Mouse (Mus musculus) T-helper 2 cell (primary cell): ENCODE measurements around the gene Fam177a.
"Not testable (repeated sequence)": the region's sequence is repeated elsewhere in the genome, so short reads cannot be mapped to it uniquely, and the experiment has no call there.

Experiments used
- in situ Hi-C: fragments of 300-600 bp; cut with MboI, MseI; formaldehyde crosslinking; loops from one replicate; pipeline ENCODE4 v1.15.1; 2025; ENCODE audit warnings: high pct_unique_total_duplicates

Gene Fam177a

DNA sequence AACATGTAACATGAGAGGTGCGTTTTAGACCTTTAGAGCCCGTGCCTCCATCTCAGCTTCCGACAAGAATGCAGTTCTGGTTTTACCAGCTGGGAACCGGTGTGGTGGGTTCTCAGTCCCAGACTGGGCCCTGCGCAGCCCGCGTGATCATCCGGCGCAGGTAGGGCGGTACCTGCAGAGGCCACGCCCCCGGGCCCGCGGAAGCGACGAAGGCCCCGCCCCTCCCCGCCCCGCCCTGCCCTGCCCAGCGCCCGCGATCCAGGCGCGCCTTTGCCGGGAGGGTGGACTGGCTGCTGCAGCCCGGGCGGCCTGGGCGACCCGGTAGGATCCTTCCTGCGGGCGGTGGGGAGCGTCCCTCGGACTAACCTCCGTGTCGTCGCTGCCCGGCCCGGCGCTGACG, at the start of gene Fam177a:
Gene Fam177a, plus strand, starts transcription at position 228 of the 400 bp plus-strand sequence.
- in situ Hi-C loops = not testable (repeated sequence)

DNA sequence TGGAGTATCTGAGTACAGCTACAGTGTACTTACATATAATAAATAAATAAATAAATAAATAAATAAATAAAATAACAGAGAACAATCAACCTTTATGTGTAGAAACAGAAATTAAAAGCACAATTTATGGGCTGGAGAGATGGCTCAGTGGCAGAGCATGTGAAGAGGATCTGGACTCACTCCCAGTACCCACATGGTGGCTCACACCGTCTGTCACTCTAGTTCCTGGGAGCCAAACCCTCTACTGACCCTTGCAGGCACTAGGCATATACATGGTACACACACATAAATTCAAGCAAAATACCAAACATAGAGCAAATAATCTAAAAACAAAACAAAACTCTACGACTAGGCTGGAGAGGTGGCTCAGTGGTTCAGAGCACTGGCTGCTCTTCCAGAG, 49.0 kb upstream of the Fam177a start:
- in situ Hi-C loops = loop anchor here (5.0 kb wide), 1 partner anchor 88 kb away; the partner anchor contains the start of gene Gm20403

DNA sequence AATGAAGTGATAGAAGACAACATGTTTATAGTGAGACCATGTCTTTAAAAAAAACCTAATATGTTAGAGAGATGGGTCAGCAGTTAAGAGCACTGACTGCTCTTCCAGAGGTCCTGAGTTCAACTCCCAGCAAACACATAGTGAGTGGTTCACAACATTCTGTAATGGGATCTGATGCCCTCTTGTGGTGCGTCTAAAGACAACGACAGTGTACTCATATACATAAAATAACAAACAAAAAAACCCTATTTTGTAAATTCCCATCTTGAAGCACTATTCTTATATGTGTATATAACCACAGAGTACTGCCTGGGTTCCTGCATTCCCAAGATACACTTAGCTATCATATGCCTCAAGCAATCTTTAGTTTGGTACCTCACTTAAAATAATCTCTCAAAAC, 45.6 kb upstream of the Fam177a start:
- in situ Hi-C loops = loop anchor here (5.0 kb wide), 1 partner anchor 91 kb away; the partner anchor contains the start of gene Gm20403

DNA sequence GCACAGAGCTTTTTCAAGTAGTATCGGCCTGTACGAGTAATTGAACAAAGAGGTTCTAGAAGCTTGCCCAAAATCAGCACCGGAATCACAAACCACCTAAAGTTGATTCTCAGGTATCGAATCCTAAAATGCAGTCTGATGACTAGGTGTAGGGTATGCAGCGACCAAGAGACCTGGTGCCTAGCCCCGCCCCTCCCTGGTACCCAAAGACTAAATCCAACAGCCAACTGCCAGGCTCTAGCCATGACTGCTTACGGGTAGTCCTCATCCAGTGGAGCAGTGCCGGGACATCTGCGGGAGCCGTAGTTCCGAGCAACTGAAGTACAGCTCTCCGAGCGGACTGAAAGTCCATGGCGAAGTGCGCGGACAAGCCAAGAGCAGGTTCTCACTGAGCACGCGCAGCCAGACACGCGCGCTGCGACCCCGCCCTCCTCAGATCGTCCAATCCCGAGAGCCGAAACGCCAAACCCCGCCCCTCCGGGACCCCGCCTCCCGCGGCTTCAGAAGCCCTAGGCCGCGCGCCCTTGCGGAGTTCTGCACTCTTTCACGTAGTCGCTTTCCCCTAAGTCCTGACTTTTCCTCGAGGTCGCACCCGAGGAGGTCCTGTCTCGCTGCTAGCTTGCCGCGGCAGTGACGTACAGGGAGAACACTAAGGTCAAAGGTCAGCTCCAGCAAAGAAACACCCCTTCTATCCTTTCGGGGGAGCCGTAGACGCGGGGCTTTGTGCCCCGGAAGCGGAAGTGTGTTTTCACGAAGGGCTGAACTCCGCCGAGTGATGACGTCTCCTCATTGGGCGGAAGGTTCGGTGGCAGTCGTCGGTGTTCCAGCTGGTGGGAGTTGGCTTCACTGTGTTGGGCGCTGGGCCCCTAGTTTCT, 44.3 kb upstream of the Fam177a start, which contains the start of the genes 2700097O09Rik and Srp54a:
Gene 2700097O09Rik, minus strand, starts transcription at position 385 of the 875 bp plus-strand sequence.
Gene Srp54a, plus strand, starts transcription at position 537 of the 875 bp plus-strand sequence.
- in situ Hi-C loops = loop anchor here (5.0 kb wide), 1 partner anchor 93 kb away; the partner anchor contains the start of gene Gm20403

DNA sequence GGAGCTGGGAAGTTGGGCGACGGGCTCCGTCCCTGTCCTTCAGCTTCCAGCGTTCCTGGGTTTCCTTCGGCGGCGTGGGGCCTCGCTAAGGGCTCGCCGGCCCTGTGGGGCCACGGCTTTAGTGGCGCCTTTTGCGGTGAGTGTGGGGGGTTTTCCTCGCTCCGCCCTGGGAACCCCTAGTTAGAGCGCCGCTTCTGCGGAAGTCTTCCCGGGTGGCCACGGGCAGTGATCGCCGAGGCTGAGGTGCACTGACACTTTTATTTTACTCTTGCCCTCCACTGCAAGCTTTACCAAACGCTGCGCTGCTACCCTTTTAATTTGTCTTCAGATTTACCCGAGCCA, 43.7 kb upstream of the Fam177a start:
- in situ Hi-C loops = not testable (repeated sequence)

DNA sequence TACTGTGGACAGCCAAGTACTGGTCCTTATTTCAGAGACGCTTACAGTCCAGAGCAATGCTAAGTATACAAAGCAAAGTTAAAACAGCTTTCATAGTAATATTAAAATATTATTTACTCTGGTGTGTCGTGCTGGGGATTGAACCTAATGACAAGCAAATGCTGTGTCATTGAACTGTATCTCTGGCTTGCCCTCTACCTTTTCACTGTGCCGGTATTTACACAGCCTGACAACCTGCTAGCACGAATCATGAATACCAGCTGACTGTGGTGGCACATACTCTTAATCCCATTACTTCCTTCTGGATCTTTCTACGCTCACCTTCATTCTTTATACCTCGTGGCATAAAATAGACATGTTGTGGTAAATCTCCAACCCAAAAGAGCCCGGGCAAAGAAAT, 32.1 kb upstream of the Fam177a start:
- in situ Hi-C loops = not testable (repeated sequence)

DNA sequence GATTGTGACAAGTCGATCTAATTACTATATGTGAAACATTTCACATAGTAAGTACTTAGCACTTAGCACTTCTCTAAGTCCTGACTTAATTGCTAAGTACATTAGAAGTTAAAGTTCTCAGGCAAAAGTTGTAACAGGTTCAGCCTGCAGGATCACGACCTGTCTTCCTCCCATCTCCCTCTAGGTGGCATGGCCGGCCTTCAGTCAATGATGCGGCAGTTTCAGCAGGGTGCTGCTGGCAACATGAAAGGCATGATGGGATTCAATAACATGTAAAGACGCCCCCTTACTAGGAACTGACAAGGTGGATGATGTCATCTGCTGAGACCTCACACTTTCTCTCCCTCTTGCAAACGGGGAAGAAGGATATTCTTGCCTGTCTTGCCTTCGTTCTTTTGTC, 11.7 kb upstream of the Fam177a start:
- in situ Hi-C loops = not testable (repeated sequence)

DNA sequence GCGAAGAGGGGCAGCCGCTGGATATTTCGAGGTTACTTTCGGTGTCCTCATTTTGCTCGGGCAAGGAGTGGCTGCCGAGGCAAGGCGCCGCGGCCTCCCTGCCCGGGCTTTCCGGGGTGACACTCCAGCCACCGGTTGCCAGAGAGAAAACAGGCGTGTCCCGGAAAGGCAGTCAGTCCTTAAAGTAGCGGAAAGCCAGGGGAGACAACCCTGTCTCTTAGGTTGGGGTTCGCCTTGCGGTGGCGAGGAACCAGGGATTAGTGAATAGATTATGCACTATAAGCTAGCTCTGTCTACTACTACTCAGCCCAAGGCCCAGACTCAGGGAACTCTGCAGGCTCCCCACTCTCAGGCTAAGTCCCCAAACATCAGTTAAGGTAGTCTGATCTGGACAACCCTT, 462 bp downstream of the Fam177a start:
- in situ Hi-C loops = not testable (repeated sequence)

DNA sequence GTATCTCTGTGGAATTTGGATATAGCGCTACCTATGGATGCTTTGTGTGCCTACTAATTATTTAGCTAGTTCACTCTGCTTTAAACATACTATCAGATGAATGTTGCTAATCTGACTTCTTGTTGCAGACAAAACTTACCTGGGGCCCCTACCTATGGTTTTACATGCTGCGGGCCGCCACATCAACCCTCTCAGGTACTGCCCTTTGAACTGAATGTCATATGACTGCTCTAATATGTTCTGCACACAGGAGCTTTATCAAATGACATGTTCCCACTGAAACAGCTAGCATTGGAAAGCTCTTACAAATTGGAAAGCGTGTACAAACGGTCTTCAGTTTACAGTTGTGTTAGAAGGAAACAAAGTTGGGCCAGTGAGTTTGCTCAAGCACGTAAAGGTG, 11.3 kb downstream of the Fam177a start:
- in situ Hi-C loops = loop anchor here (5.0 kb wide), 1 partner anchor 142 kb away; no protein-coding TSS in a partner anchor

DNA sequence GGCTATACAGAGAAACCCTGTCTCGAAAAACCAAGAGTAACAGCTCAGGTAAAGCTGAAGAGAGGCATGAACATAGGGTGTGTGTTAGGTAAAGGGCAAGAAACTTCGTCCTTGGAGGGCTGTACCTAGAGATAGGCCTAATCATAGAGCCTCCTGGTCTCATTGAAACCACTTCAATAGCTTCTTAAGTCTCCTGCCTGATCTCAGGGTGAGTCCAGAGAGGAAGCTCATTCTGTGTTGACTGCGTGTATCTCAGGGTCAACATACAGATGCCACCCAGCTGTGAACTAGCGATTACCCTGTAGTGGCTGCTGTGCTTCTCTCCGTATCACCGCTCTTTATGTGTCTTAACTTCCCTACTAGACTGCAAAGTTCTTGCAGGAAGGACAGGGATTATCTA, 13.6 kb downstream of the Fam177a start:
- in situ Hi-C loops = loop anchor here (5.0 kb wide), 1 partner anchor 139 kb away; no protein-coding TSS in a partner anchor

DNA sequence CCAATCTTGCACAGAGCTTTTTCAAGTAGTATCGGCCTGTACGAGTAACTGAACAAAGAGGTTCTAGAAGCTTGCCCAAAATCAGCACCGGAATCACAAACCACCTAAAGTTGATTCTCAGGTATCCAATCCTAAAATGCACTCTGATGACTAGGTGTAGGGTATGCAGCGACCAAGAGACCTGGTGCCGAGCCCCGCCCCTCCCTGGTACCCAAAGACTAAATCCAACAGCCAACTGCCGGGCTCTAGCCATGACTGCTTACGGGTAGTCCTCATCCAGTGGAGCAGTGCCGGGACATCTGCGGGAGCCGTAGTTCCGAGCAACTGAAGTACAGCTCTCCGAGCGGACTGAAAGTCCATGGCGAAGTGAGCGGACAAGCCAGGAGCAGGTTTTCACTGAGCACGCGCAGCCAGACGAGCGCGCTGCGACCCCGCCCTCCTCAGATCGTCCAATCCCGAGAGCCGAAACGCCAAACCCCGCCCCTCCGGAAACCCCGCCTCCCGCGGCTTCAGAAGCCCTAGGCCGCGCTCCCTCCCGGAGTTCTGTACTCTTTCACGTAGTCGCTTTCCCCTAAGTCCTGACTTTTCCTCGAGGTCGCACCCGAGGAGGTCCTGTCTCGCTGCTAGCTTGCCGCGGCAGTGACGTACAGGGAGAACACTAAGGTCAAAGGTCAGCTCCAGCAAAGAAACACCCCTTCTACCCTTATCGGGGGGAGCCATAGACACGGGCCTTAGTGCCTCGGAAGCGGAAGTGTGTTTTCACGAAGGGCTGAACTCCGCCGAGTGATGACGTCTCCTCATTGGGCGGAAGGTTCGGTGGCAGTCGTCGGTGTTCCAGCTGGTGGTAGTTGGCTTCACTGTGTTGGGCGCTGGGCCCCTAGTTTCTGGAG, 30.5 kb downstream of the Fam177a start, which contains the start of gene Srp54b:
Gene Srp54b, plus strand, starts transcription at position 546 of the 890 bp plus-strand sequence.
- in situ Hi-C loops = loop anchor here (5.0 kb wide), 2 partner anchors 77 to 83 kb away; partner anchors contain the start of gene Srp54c

DNA sequence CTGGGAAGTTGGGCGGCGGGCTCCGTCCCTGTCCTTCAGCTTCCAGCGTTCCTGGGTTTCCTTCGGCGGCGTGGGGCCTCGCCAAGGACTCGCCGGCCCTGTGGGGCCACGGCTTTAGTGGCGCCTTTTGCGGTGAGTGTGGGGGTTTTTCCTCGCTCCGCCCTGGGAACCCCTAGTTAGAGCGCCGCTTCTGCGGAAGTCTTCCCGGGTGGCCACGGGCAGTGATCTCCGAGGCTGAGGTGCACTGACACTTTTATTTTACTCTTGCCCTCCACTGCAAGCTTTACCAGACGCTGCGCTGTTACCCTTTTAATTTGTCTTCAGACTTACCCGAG, 31.1 kb downstream of the Fam177a start:
- in situ Hi-C loops = loop anchor here (5.0 kb wide), 2 partner anchors 77 to 83 kb away; partner anchors contain the start of gene Srp54c

DNA sequence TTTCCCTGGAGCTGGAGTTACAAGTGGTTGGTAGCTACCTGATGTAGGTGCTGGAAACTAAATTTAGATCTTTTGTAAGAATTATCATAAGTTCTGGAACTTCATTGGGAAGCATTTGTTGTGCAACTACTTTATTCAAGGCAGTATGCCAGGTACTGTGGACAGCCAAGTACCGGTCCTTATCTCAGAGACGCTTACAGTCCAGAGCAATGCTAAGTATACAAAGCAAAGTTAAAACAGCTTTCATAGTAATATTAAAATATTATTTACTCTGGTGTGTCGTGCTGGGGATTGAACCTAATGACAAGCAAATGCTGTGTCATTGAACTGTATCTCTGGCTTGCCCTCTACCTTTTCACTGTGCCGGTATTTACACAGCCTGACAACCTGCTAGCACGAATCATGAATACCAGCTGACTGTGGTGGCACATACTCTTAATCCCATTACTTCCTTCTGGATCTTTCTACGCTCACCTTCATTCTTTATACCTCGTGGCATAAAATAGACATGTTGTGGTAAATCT, 42.8 kb downstream of the Fam177a start:
- in situ Hi-C loops = not testable (repeated sequence)

DNA sequence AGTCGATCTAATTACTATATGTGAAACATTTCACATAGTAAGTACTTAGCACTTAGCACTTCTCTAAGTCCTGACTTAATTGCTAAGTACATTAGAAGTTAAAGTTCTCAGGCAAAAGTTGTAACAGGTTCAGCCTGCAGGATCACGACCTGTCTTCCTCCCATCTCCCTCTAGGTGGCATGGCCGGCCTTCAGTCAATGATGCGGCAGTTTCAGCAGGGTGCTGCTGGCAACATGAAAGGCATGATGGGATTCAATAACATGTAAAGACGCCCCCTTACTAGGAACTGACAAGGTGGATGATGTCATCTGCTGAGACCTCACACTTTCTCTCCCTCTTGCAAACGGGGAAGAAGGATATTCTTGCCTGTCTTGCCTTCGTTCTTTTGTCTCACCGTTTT, 63.4 kb downstream of the Fam177a start:
- in situ Hi-C loops = loop anchor here (25.0 kb wide), 1 partner anchor 225 kb away; no protein-coding TSS in a partner anchor

DNA sequence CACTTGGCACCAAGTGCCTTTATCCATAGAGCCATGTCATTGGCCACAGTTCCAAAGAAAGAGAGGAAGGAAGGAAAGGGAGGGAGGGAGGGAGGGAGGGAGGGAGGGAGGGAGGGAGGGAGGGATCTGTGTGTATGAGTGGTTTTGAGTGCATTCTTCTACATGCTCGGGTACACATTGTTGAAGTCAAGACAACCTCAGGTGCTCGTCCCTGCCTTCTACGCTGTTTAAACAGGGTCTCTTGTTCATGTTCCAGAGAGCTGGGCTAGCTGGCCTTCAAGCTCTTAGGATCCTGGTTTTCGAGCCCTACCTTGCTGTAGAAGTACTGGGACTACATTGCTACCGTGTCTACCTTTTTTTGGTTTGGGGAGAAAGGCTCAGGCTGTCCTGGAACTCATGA, 64.9 kb downstream of the Fam177a start:
- in situ Hi-C loops = loop anchor here (25.0 kb wide), 1 partner anchor 227 kb away; no protein-coding TSS in a partner anchor
